Mouse (Mus musculus) embryonic stem cell, embryonic (primary cell): Measurements from ENCODE around the gene Kif27.

Experiments used
- CTCF ChIA-PET, 4 experiments: fragments of 300-600 bp in 2 of 4; fragments of 350-600 bp in 2 of 4; sonication (Branson Sonifier 250); formaldehyde crosslinking; loops; one replicate each; lab custom pipeline; 2022; ENCODE audit warnings: inconsistent platforms in 2 of 4; lab: Charles Lee
- POLR2A ChIA-PET, 4 experiments: fragments of 300-600 bp in 2 of 4; fragments of 350-600 bp in 2 of 4; sonication (Branson Sonifier 250); formaldehyde crosslinking; loops; one replicate each; lab custom pipeline; 2022; ENCODE audit warnings: antibody characterized with exemption in 4 of 4, inconsistent platforms in 1 of 4; lab: Charles Lee

Gene Kif27

DNA sequence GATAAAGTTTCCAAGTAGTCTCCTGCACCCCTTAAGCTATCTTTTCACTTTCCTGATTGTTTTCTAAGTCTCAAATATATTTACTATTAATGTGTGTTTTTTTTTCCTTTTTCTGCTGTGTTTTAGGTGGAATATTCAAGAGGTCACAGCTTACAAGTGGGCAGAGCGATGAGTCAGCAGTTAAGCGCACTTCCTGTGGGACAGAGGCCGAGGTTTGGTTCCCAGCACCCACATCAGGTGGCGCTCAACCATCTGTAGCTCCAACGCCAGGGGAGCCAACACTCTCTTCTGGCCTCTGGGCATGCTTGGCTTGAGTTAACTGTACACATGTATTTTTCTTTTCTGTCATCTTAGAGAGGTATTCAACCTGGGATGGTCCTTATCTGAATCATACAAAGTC, 51.5 kb downstream of the Kif27 start:
- ChIA-PET POLR2A (interaction anchor here in 3 of 4 experiments (0.6 to 2.7 kb wide), 8 partner anchors 9 to 237 kb away, joined by 3 to 10 read pairs (median 3); no protein-coding TSS in a partner anchor), CTCF (interaction anchor here in 2 of 4 experiments (0.7 to 1.7 kb wide), 6 partner anchors 18 to 282 kb away, joined by 3 to 6 read pairs (median 3); no protein-coding TSS in a partner anchor)

DNA sequence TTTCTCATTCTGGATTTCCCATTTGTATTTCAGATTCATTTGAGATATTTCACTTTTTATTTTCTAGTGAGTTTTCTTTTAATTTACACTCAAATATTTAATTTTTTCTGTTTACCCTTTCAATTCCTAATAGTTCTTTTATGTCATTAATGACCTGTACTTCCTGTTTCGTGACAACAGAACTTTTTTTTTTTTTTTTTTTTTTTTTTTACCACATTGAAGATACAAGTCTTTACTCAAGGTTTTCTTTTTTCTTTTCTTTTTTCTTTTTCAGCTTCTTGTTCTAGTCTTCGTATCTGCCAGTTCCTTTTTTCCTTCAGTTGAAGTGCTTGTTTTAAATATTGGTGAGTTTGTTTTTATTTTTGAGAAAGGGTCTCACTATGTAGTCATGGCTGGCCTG, 53.7 kb downstream of the Kif27 start:
- CTCF ChIA-PET, result no interaction called here
- POLR2A ChIA-PET, result interaction anchor here in 1 of 4 experiments (0.7 to 1.9 kb wide), 5 partner anchors 8 to 863 kb away, joined by 3 to 6 read pairs (median 3); no protein-coding TSS in a partner anchor

DNA sequence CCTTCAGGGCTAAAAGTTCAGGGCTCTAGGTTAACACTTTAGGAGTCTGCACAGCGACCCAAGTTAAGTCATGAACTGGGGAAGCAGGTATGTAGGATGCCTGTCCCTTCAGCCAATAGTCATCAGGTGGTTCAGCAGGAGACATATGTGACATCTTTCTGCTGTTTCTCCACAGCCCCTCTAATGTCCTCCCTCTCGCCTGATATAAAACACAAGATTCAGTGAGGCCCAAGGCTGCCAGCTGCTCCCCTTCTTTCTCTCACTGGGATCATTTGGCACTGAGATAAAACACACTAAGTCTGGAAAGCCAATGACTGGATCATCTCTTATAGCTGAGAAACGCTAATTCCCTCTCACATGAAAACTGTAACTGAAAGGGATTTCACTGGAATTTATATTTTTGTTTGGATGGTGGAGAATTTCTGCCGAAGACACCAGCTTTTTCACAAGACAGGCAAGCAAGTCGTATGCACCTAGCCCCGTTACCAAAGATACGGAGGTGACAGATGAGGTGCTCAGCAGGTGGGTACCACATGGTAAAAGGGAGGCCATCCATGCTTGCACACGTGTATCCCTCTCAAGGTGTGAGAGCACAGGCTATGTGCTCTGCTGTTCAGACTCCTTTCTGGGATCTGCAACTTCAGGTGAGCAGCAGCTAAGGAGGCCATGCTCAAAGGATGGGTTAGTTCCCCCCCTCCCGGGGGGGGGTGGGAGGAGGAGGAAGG, 56.3 kb downstream of the Kif27 start:
- ChIA-PET POLR2A (interaction anchor here in 1 of 4 experiments (1.1 to 1.2 kb wide), 2 partner anchors 87 kb away, joined by 3 read pairs; partner anchors contain the start of gene Ubqln1), CTCF (interaction anchor here in 1 of 4 experiments (1.4 kb wide), 1 partner anchor 9 kb away, joined by 5 read pairs; no protein-coding TSS in a partner anchor)

DNA sequence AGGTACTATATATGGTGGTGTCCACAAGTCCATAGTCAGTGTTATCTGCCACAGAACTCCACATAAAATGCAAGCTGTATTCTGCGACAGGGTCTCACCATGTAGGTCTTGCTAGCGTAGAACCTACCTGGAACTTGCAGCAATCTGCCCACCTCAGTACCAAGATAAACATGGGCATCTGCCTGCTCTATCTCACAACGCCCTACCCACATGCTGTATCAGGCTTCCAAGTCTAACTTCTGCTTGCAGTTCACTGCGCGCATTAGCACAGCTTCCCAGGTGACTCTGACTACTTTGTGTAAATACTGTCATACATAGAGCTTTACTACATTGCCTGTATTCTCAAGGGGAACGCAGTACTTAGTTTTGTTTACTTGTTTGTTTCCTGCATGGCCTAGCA, 57.0 kb downstream of the Kif27 start:
- POLR2A ChIA-PET, result interaction anchor here in 1 of 4 experiments (1.1 kb wide), 1 partner anchor 88 kb away, joined by 3 read pairs; no protein-coding TSS in a partner anchor
- CTCF ChIA-PET, result interaction anchor here in 2 of 4 experiments (0.5 to 1.4 kb wide), 2 partner anchors 9 to 257 kb away, joined by 4 to 5 read pairs; no protein-coding TSS in a partner anchor

DNA sequence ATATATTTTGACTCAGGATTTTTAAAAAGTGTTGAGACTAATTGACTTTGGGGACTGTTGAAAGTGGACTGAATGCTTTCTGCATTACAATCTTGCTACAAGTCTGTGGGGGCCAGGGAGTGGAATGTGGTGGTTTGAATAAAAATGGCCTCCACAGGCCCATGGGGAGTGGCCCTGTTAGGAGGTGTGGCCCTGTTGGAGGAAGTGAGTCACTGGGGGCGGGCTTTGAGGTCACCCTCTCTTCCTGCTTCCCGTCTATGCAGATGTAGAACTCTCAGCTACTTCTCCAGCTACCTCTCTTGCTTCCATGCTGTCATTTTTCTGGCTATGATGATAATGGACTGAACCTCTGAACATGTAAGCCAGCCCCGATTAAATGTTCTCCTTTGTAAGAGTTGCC, 60.2 kb downstream of the Kif27 start:
- ChIA-PET CTCF (interaction anchor here in 3 of 4 experiments (0.6 to 2.5 kb wide), 8 partner anchors 10 to 294 kb away, joined by 3 to 12 read pairs (median 6); no protein-coding TSS in a partner anchor), POLR2A (interaction anchor here in 3 of 4 experiments (0.6 to 2.0 kb wide), 9 partner anchors 8 to 170 kb away, joined by 3 to 10 read pairs (median 4); partner anchors contain the start of genes 2210016F16Rik (in 1 of the 3), Gkap1 (in 1 of the 3) and Kif27 (in 1 of the 3))

DNA sequence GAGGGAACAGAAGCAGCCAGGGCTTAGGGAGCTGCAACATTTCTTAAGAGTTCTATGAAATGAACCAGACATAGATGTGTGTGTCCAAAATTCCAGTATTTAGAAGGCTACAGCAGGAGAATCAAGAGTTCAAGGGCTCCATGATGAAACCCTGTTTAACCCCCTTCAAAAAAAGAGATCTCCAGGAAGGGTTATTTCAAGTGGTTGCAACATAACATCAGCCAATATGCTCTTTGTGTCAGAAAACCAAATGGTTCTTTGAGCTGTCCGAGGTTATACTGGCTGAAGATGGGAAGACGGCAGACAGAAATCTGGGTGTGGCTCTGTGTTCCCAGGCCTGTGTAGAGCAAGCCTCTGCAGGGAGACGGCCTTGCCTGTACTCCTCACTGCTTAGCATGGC, 63.3 kb downstream of the Kif27 start:
- CTCF ChIA-PET, result no interaction called here
- POLR2A ChIA-PET, result interaction anchor here in 2 of 4 experiments (1.0 to 1.9 kb wide), 3 partner anchors 16 to 163 kb away, joined by 3 to 4 read pairs (median 3); partner anchors contain the start of gene 2210016F16Rik (in 1 of the 2)

DNA sequence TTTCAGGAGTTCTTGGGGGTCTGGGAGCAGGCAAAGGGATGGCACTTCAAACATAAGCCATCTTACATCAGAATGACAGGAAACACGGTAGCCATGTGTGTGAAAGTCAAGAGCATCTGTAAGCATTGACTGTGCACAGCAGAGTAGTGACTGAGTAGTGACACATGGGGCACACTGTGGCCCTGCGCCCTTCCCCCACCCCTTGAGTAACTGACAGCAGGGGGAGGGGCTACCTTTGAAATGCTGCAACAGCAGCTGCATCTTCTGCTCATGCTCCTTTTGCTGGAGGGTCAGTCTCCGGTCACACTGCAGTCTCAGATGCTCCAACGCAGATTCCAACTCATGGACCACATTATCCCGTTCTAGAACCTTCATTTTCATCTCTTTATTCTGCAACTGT, 66.1 kb downstream of the Kif27 start:
- POLR2A ChIA-PET, result interaction anchor here in 1 of 4 experiments (1.2 to 6.8 kb wide), 2 partner anchors 8 to 95 kb away, joined by 3 to 88 read pairs; partner anchors contain the start of gene 2210016F16Rik
- CTCF ChIA-PET, result no interaction called here

DNA sequence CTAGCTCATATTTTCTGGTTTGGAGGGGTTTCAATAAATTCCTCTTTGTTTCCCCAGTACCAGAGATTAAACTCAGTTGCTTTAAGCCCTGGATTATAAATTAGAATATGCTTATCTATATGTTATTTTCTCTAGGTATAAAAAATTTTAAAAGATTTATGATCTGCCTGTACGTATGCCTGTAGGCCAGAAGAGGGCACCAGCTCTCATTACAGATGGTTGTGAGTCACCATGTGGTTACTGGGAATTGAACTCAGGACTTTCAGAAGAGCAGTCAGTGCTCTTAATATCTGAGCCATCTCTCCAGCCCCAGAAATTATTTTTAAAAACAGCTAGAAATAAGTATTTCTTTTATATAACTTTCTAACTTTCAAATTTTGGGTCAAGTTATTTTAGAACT, 69.6 kb downstream of the Kif27 start:
- CTCF ChIA-PET, result interaction anchor here in 3 of 4 experiments (0.6 to 3.1 kb wide), 25 partner anchors 9 to 301 kb away, joined by 3 to 17 read pairs (median 4); partner anchors contain the start of genes Gkap1 (in 2 of the 3), 2210016F16Rik (in 1 of the 3) and Idnk (in 1 of the 3)
- POLR2A ChIA-PET, result interaction anchor here in 3 of 4 experiments (0.6 to 6.8 kb wide), 8 partner anchors 9 to 247 kb away, joined by 3 to 88 read pairs (median 4); partner anchors contain the start of genes 2210016F16Rik (in 2 of the 3) and Gkap1 (in 1 of the 3)

DNA sequence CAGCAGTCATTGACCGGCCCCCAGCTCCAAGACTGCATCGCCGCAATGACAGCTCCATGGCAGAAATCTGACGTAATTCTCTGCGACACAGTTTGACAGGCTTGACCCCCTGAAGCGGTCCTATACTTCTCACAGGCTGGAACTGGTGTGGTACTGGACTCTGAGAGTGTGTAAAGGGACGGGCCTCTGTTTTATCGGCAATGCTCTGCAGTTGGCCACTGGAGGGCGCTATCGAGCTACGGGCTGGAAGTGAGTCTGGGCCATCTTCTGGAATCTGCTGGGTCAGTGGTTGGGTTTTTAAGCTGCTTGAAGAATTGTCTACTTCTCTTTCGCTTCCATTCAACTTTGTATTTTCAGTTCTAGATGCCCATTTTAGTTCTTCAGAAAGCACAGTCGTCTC, 71.1 kb downstream of the Kif27 start:
- CTCF ChIA-PET, result interaction anchor here (0.5 to 3.1 kb wide), 62 partner anchors 8 to 773 kb away, joined by 3 to 18 read pairs (median 4); partner anchors contain the start of genes 2210016F16Rik (in 2 of the 4), Gkap1 (in 1 of the 4) and Idnk (in 1 of the 4)
- POLR2A ChIA-PET, result interaction anchor here in 3 of 4 experiments (0.6 to 6.8 kb wide), 19 partner anchors 10 to 256 kb away, joined by 3 to 88 read pairs (median 4); partner anchors contain the start of genes 2210016F16Rik (in 2 of the 3), Gkap1 (in 2 of the 3) and Hnrnpa0 (in 1 of the 3)

DNA sequence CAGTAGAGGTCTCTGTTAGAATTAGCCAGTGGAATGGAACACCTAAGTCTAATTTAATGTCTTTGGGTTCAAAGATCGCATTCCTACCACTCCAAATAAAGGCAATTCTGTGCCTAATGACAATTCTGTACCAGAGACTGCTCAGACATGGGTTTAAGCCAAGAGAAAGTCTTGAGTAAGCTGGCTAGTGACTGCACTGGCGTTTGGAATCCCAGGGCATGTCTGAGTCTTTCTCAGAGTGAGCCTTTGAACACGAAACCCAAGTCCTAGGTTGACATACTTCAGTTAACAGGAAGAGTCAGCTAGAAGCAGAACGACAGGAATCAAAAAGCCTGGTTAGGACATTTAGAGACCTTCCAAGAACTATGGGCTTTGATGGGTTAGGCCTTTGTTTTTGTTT, 75.5 kb downstream of the Kif27 start:
- ChIA-PET POLR2A (interaction anchor here in 2 of 4 experiments (0.6 to 1.3 kb wide), 2 partner anchors 10 to 116 kb away, joined by 3 read pairs; no protein-coding TSS in a partner anchor), CTCF (interaction anchor here in 1 of 4 experiments (1.2 kb wide), 1 partner anchor 260 kb away, joined by 3 read pairs; no protein-coding TSS in a partner anchor)

DNA sequence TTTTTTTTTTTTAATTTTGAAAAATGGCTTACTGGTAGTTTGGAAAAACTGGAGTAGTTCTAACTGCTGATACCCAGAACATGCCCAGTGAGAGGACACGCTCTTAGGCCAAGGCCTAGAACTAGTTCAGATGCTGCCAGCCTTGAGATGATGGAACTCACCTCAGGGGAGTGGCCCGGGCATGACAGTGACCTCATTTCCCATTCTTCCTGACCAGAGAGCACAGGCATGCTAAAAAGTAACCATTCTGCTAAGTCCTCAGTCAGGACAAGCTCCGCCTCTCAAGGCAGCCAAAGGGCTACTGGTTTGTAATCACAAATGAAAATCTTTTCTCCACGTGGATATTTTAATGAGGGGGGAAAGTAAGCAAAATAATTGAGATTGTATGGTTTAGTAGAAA, 77.0 kb downstream of the Kif27 start:
- POLR2A ChIA-PET, result interaction anchor here in 1 of 4 experiments (0.9 kb wide), 1 partner anchor 9 kb away, joined by 4 read pairs; no protein-coding TSS in a partner anchor
- CTCF ChIA-PET, result no interaction called here

DNA sequence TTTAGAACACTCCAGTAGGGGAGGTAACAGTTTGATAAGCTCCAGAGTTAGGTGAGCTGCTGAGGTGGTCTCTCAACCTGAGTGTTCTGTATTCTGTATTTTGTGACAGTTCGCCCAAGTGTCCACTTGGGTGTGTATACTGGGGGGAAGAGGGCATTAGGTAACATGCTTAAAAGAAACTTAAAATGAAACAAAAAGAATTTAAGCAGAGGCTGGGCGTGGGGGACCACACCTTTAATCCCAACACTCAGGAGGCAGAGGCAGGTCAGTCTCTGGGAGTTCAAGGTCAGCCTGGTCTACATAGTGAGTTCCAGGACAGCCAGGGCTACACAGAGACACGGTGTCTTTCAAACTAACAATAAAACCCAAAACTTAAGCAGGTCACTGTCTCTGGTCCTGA, 78.4 kb downstream of the Kif27 start:
- CTCF ChIA-PET, result interaction anchor here in 3 of 4 experiments (0.8 to 2.6 kb wide), 5 partner anchors 8 to 309 kb away, joined by 3 to 6 read pairs (median 3); no protein-coding TSS in a partner anchor
- POLR2A ChIA-PET, result interaction anchor here in 3 of 4 experiments (0.6 to 1.3 kb wide), 8 partner anchors 8 to 330 kb away, joined by 3 to 4 read pairs (median 3); partner anchors contain the start of genes 2210016F16Rik (in 1 of the 3) and Slc28a3 (in 1 of the 3)

DNA sequence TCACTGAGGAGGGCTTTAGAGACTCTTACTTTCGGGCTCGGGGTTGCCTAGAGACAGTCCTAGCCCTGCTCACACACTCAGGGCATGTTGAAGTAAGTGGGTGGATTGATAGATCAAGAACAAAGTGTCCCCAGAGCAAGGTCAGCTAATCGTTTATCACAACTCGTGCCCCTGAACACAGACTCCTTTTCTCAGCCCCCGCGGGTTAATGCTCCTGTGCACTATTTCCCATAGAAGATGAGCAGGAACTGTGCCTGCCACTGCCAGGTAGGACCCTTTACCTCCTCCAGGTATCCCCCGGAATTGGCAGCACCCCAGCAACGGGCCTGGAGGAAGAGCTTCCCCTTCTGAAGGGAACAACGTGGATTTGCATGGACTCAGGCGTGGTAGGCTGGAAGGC, 82.7 kb downstream of the Kif27 start:
- CTCF ChIA-PET, result interaction anchor here in 2 of 4 experiments (0.7 to 3.0 kb wide), 3 partner anchors 12 to 180 kb away, joined by 3 to 12 read pairs (median 3); no protein-coding TSS in a partner anchor
- POLR2A ChIA-PET, result interaction anchor here in 3 of 4 experiments (0.7 to 2.1 kb wide), 15 partner anchors 9 to 335 kb away, joined by 3 to 9 read pairs (median 3); partner anchors contain the start of genes 2210016F16Rik (in 1 of the 3) and Hnrnpa0 (in 1 of the 3)

DNA sequence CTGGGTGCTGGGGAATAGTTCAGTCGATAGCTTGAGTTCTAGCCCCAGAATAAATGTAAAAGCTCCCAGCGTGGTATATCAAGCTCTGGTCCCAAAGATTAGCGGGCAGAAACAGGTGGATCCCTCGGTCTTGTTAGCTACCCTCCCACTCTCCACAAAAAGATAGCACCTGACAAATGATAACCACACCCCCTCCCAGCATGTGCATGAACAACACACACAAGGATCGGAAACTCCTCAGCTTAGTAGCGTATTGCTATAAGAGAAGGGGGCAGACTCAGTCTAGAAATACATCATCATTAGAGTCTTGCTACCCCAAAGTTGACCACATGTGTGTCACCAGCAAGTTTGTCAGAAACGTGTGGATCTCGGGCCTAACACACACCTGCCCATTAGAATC, 83.3 kb downstream of the Kif27 start, which contains the start of gene Gkap1:
Gene Gkap1, minus strand, starts transcription at position 101 of the 400 bp plus-strand sequence.
- ChIA-PET POLR2A (interaction anchor here in 3 of 4 experiments (0.8 to 2.1 kb wide), 17 partner anchors 9 to 266 kb away, joined by 3 to 9 read pairs (median 3); partner anchors contain the start of genes 2210016F16Rik (in 1 of the 3) and Hnrnpa0 (in 1 of the 3)), CTCF (interaction anchor here in 3 of 4 experiments (0.9 to 3.0 kb wide), 3 partner anchors 13 to 22 kb away, joined by 3 to 12 read pairs (median 3); no protein-coding TSS in a partner anchor)

DNA sequence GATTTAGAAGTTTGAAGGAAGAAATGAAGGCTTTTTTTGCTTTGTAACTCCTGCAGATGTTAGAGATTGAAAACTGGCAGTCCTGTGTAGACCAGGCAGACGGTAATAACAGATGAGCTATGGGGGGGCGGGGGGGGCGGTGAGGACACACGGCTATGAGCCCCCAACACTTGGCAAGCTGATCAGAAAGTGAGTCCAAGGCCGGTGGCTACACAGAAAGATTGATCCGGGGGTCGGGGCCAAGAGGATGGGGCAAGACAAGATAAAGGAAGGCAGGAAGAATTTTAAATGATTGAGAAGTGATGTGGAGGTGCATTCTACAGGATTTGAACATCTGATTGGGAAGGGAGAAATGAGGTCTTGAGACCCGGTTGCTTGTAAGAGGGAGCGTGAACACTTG, 83.8 kb downstream of the Kif27 start:
- ChIA-PET CTCF (interaction anchor here in 3 of 4 experiments (0.9 to 3.0 kb wide), 3 partner anchors 13 to 22 kb away, joined by 3 to 12 read pairs (median 3); no protein-coding TSS in a partner anchor), POLR2A (interaction anchor here in 3 of 4 experiments (0.9 to 2.1 kb wide), 13 partner anchors 9 to 129 kb away, joined by 3 to 9 read pairs (median 3); no protein-coding TSS in a partner anchor)

DNA sequence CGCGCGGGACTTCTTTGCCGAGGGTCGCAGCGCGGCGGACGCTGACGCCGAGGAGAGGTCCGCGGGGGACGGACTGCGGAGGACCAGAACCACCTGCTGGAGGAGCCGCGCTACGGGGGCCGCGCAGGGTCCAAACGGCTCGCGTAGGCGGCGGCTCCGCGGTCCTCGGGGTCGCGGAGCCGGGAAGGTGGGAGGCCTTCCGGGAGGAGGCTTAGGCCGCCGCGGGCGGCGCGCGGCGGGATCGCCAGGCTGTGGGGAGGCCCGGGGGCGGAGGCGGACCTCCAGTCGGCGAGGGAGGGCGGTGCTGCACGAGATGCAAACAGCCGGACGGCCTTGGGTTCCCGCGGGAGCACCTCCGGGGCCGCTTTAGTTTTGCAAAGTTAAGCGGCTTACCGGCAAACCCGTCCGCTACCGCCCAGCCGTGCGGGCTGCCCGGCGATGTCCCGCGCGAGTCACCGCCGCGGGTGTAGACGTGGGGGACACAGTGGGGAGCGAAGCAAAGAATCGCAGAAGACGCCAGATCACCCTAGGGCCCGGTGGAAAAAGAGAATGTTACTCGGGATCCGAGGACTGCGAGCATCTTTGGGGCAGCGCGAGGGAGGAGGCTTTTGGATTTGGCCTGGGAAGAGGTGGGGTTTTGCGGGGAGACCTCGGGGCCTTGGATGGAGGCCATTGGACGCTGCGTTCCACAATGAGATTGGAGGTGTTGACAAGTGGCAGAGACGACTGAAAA, 84.5 kb downstream of the Kif27 start:
- ChIA-PET POLR2A (interaction anchor here in 1 of 4 experiments (1.0 kb wide), 2 partner anchors 14 to 58 kb away, joined by 3 read pairs; partner anchors contain the start of gene Ubqln1), CTCF (interaction anchor here in 1 of 4 experiments (1.7 kb wide), 1 partner anchor 21 kb away, joined by 6 read pairs; no protein-coding TSS in a partner anchor)
